Mouse (Mus musculus) midbrain, embryonic 10.5 days (tissue): ENCODE measurements around the gene 9330161L09Rik. TPM values are rescaled to one million over a fixed set of nuclear protein-coding genes. Genes with fewer than 3 reads are reported as not detected.

Experiments
- DNase-seq: peaks from one replicate; pipeline ENCODE4 v3.0.0-alpha.2; 2017; ENCODE audit warnings: low spot score
- H3K27ac ChIP-seq: fragments of 300-500 bp; sonication (generic); replicated peaks from 2 replicates; pipeline ENCODE4 v1.5.1; 2016; ENCODE audit warnings: mild to moderate bottlenecking
- H3K27me3 ChIP-seq: fragments of 300-500 bp; sonication (generic); 2 replicates; pipeline ENCODE4 v1.6.1; 2016; ENCODE audit warnings: low read depth, mild to moderate bottlenecking; ENCODE audit not compliant: poor library complexity, severe bottlenecking
- H3K36me3 ChIP-seq: fragments of 300-500 bp; sonication (generic); 2 replicates; pipeline ENCODE4 v1.6.1; 2016; ENCODE audit warnings: mild to moderate bottlenecking, moderate library complexity
- H3K4me1 ChIP-seq: fragments of 300-500 bp; sonication (generic); 2 replicates; pipeline ENCODE4 v1.6.1; 2016
- H3K4me3 ChIP-seq: fragments of 300-500 bp; sonication (generic); 2 replicates; pipeline ENCODE4 v1.5.1; 2016; ENCODE audit warnings: mild to moderate bottlenecking, moderate library complexity
- H3K9me3 ChIP-seq: fragments of 300-500 bp; sonication (generic); replicated peaks from 2 replicates; pipeline ENCODE4 v1.6.1; 2016; ENCODE audit warnings: mild to moderate bottlenecking
- WGBS: fragments of 180-500 bp; shearing (Covaris S2); methylation state at CpG from one replicate; pipeline ENCODE4 v1.1.7; 2016; 5-methylcytosine and 5-hydroxymethylcytosine counted together
- polyA plus RNA-seq: library from polyadenylated mRNA; unstranded; fragments of >200 nt; fragmentation: Nextera tagmentation; extraction: Ambion mirVana; gene quantifications from 2 replicates; pipeline ENCODE4 v1.2.1, GENCODE M21; 2016

9330161L09Rik gene
- polyA plus RNA-seq, 1 experiment from 2014 or later = 0.47 TPM

DNA sequence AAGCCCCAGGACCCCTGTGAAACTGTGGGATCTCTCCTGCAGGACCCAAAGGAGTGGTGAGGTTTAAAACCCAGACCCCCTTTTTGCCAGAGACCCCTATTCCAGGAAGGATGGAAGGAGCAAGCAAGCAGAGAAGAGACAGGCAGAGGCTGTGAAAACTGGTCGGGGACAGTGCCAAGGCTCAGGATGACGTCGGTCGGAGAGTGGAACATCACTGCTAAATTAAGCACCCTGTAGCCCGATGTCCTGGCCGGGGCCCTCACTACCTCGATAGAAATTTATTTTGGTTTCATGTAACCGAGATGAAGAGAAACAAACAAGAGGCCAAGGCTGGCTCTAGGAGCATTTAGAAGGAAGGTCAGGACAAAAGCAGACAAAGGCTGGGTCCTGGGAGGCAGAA, 49.4 kb downstream of the 9330161L09Rik start:
- H3K27ac ChIP-seq = no peak overlapping the region
- peaks cover 24% of the 10 kb centered on the region for H3K4me1 ChIP-seq
- no peak overlapping the region for H3K4me3 ChIP-seq
- 78% methylated on average over 8 of the region's 8 CpGs for WGBS
- no peaks in the 10 kb centered on the region for H3K27me3 ChIP-seq
- no peaks in the 10 kb centered on the region for H3K36me3 ChIP-seq
- H3K9me3 ChIP-seq = no peaks in the 10 kb centered on the region
- no peak for DNase-seq

Other genes starting within 250 kb of the 9330161L09Rik start
- 1.5 and 1.8 TPM in 2 replicates for gene Prima1, start 165.7 kb downstream of the 9330161L09Rik start, polyA plus RNA-seq
- 52.7 and 54.9 TPM in 2 replicates for gene Fam181a, start 96.8 kb downstream of the 9330161L09Rik start, polyA plus RNA-seq
- gene Asb2, start 51.8 kb downstream of the 9330161L09Rik start, polyA plus RNA-seq = 0.53 and 0.83 TPM in 2 replicates
- gene Otub2, start 19.1 kb downstream of the 9330161L09Rik start, polyA plus RNA-seq = 11.8 and 12.7 TPM in 2 replicates
- gene Ddx24, start 18.0 kb upstream of the 9330161L09Rik start, polyA plus RNA-seq = 100 and 101 TPM in 2 replicates
- 0.75 and 1.4 TPM in 2 replicates for gene Ifi27, start 26.4 kb upstream of the 9330161L09Rik start, polyA plus RNA-seq
- 0.48 and 1.4 TPM in 2 replicates for gene Ifi27l2a, start 35.9 kb upstream of the 9330161L09Rik start, polyA plus RNA-seq
- gene Ifi27l2b, start 49.4 kb upstream of the 9330161L09Rik start, polyA plus RNA-seq = not detected in 2 replicates
- gene Ppp4r4, start 124.5 kb upstream of the 9330161L09Rik start, polyA plus RNA-seq = 2.6 and 3.4 TPM in 2 replicates
- not detected in 2 replicates for gene Serpina10, start 223.6 kb upstream of the 9330161L09Rik start, polyA plus RNA-seq
- not detected in 2 replicates for gene Serpina6, start 249.4 kb upstream of the 9330161L09Rik start, polyA plus RNA-seq